Mouse (Mus musculus): Measurements from ENCODE around the gene Dolk. TPM values are rescaled to one million over a fixed set of nuclear protein-coding genes. Genes with fewer than 3 reads are reported as not detected.

Dolk gene
- total and polyA plus RNA-seq, 3 experiments: 18.5 to 21.7 TPM; not detected in 1

DNA sequence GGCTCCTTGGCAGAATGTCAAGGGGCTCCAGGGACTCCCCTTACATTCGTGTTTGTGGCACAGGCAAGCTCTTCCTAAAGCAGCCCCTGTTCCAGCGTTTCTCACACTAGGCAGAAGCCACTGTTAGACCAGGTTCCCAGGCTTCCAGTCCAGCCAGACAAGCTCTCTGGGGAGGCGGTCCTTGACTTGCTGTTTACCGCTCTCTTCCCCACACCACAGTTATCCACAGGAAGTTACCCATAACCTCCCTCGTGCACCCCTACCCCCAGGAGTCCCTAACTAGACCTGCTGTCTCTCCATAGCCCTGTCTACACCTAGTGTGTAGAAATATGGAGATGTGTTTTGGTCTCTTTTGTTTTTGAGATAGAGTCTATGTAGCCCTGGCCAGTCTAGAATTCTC is 32.3 kb downstream of the Dolk start:
- no peaks in the 10 kb centered on the region for H3K79me2 ChIP-seq (ENCODE audit: control insufficient read depth, insufficient read depth, low read length, poor library complexity)
- no peaks in the 10 kb centered on the region for H3K27me3 ChIP-seq (ENCODE audit: control insufficient read depth in 1 of 2, insufficient read depth in 2 of 2, low read length in 2 of 2)
- no peaks in the 10 kb centered on the region for H3K9me3 ChIP-seq (replicated peaks; ENCODE audit: insufficient read depth, low read length)
- H3K4me1 ChIP-seq (ENCODE audit: control insufficient read depth in 1 of 2, insufficient read depth in 2 of 2, low read length in 2 of 2): peaks cover 5 to 8% of the 10 kb centered on the region in 2 experiments
- no peak for DNase-seq (ENCODE audit: low read depth, low spot score)
- H3K27ac ChIP-seq (ENCODE audit: control insufficient read depth, low read depth, low read length): no peak overlapping the region
- no peak overlapping the region for H3K4me3 ChIP-seq (ENCODE audit: control insufficient read depth in 1 of 2, insufficient read depth in 1 of 2, low read depth in 2 of 2, low read length in 2 of 2)
- peaks cover under 1 to 9% of the 10 kb centered on the region in 2 experiments; a peak in 3 of 4 replicates for H3K36me3 ChIP-seq (ENCODE audit: control insufficient read depth in 1 of 2, insufficient read depth in 2 of 2, low read length in 2 of 2)
- no peak overlapping the region for H3K9ac ChIP-seq (ENCODE audit: control insufficient read depth, low read depth, low read length, poor library complexity, severe bottlenecking)
- TF ChIP-seq MYC (IDR thresholded peaks at IDR 0.05; ENCODE audit: low read depth, low read length): no peak
- TF ChIP-seq MAFK (IDR thresholded peaks at IDR 0.05; ENCODE audit: borderline replicate concordance, low read depth, low read length): no peak
- TF ChIP-seq MXI1 (IDR thresholded peaks at IDR 0.05; ENCODE audit: low read depth, low read length): no peak
- TF ChIP-seq CTCF (IDR thresholded peaks at IDR 0.05 in 2 of 3, conservative IDR thresholded peaks at IDR 0.05 in 1 of 3; ENCODE audit: control insufficient read depth in 1 of 3, insufficient read depth in 1 of 3, low read depth in 2 of 3, low read length in 3 of 3, poor library complexity in 1 of 3, severe bottlenecking in 1 of 3): no peak
- no peak for TF ChIP-seq ETS1 (IDR thresholded peaks at IDR 0.05; ENCODE audit: low read depth, low read length)
- no peak for TF ChIP-seq KAT2A (conservative IDR thresholded peaks at IDR 0.05; ENCODE audit: low read depth, low read length)
- TF ChIP-seq MEF2A (IDR thresholded peaks at IDR 0.05; ENCODE audit: extremely low read depth, insufficient replicate concordance, low read depth, low read length, poor library complexity, severe bottlenecking): no peak

DNA sequence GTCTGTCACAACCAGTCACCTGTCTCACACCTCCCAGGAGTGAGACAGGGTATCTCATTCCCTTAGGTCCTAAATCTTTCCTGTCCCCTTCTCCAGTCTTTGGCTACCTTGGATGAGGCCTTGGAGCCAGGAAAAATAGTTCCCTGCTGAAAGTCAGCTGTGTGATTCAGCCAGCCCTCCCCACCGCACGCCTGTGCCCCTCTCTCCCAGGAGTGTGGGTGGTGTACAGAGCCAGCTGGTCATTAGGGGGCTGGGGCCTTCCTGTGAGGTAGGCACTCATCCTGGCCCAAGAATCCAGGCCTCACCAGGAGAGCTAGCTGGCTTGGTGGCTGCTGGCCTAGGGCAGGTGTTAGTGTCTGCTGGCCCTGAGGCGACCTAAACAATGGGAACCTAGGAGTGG is 33.6 kb downstream of the Dolk start:
- Histone ChIP-seq H3K9me3 (replicated peaks; ENCODE audit: insufficient read depth, low read length) (no peaks in the 10 kb centered on the region), H3K79me2 (ENCODE audit: control insufficient read depth, insufficient read depth, low read length, poor library complexity) (no peaks in the 10 kb centered on the region), H3K9ac (ENCODE audit: control insufficient read depth, low read depth, low read length, poor library complexity, severe bottlenecking) (no peak overlapping the region), H3K36me3 (ENCODE audit: control insufficient read depth in 1 of 2, insufficient read depth in 2 of 2, low read length in 2 of 2) (peaks cover 3 to 9% of the 10 kb centered on the region in 2 experiments), H3K27ac (ENCODE audit: control insufficient read depth, low read depth, low read length) (no peak overlapping the region), H3K4me1 (ENCODE audit: control insufficient read depth in 1 of 2, insufficient read depth in 2 of 2, low read length in 2 of 2) (peaks cover 5 to 8% of the 10 kb centered on the region in 2 experiments), H3K4me3 (ENCODE audit: control insufficient read depth in 1 of 2, insufficient read depth in 1 of 2, low read depth in 2 of 2, low read length in 2 of 2) (no peak overlapping the region), H3K27me3 (ENCODE audit: control insufficient read depth in 1 of 2, insufficient read depth in 2 of 2, low read length in 2 of 2) (no peaks in the 10 kb centered on the region)
- TF ChIP-seq SMC3 (IDR thresholded peaks at IDR 0.05; ENCODE audit: low read depth, low read length) (no peak), MYC (IDR thresholded peaks at IDR 0.05; ENCODE audit: low read depth, low read length) (no peak), CHD1 (IDR thresholded peaks at IDR 0.05; ENCODE audit: low read depth, low read length) (no peak), CHD2 (IDR thresholded peaks at IDR 0.05; ENCODE audit: low read length) (no peak), MAX (IDR thresholded peaks at IDR 0.05; ENCODE audit: low read length) (no peak), NRF1 (IDR thresholded peaks at IDR 0.05; ENCODE audit: insufficient read depth, low read depth, low read length, poor library complexity, severe bottlenecking) (no peak), USF1 (IDR thresholded peaks at IDR 0.05; ENCODE audit: low read depth, low read length) (no peak), ELF1 (IDR thresholded peaks at IDR 0.05; ENCODE audit: low read depth, low read length) (no peak), ZMIZ1 (IDR thresholded peaks at IDR 0.05; ENCODE audit: low read depth, low read length) (no peak), TCF12 (IDR thresholded peaks at IDR 0.05; ENCODE audit: low read depth, low read length) (no peak), UBTF (IDR thresholded peaks at IDR 0.05; ENCODE audit: borderline replicate concordance, insufficient read depth, low read depth, low read length) (no peak), MYB (IDR thresholded peaks at IDR 0.05; ENCODE audit: low read depth, low read length) (no peak), E2F4 (IDR thresholded peaks at IDR 0.05; ENCODE audit: borderline replicate concordance, low read depth, low read length) (no peak), ZKSCAN1 (IDR thresholded peaks at IDR 0.05; ENCODE audit: low read depth, low read length) (no peak), GABPA (IDR thresholded peaks at IDR 0.05; ENCODE audit: low read depth, low read length) (no peak), HCFC1 (IDR thresholded peaks at IDR 0.05; ENCODE audit: low read depth, low read length) (no peak), KAT2A (conservative IDR thresholded peaks at IDR 0.05; ENCODE audit: low read depth, low read length) (no peak), NELFE (IDR thresholded peaks at IDR 0.05; ENCODE audit: low read depth, low read length) (no peak)
- no peak for DNase-seq (ENCODE audit: low read depth, low spot score)
